Mouse (Mus musculus): ENCODE results near the gene Rhox3a2. TPM values are rescaled to one million over a fixed set of nuclear protein-coding genes. Genes with fewer than 3 reads are reported as not detected.
"Not testable (repeated sequence)": the region's sequence is repeated elsewhere in the genome, so short reads cannot be mapped to it uniquely, and the experiment has no call there.

Rhox3a2 gene
- not detected in 2 replicates for polyA plus RNA-seq (2012; rRNA removed)

GRCm38 (mm10) chrX:37379728-37380127 is at the start of gene Rhox3a2:
Rhox3a2 (plus strand) TSS chrX:37380028.
- H3K36me3 ChIP-seq (ENCODE audit: control insufficient read depth, insufficient read depth, low read length); H3K27me3 ChIP-seq (ENCODE audit: control insufficient read depth, insufficient read depth, low read length); H3K4me3 ChIP-seq (ENCODE audit: low read depth, low read length); H3K4me1 ChIP-seq (ENCODE audit: control insufficient read depth, insufficient read depth, insufficient read length, low read length); H3K27ac ChIP-seq (ENCODE audit: insufficient read depth, low read depth, low read length): not testable (repeated sequence)
- WGBS, result no CpG with 5 or more reads among the region's 1 CpGs

GRCm38 (mm10) chrX:37390548-37390947 is 10.7 kb downstream of the Rhox3a2 start, which contains the start of gene Rhox4a2:
Rhox4a2 (plus strand) TSS chrX:37390848.
- not testable (repeated sequence) for H3K4me1 ChIP-seq (ENCODE audit: control insufficient read depth, insufficient read depth, insufficient read length, low read length); H3K27me3 ChIP-seq (ENCODE audit: control insufficient read depth, insufficient read depth, low read length); H3K27ac ChIP-seq (ENCODE audit: insufficient read depth, low read depth, low read length); H3K4me3 ChIP-seq (ENCODE audit: low read depth, low read length); H3K36me3 ChIP-seq (ENCODE audit: control insufficient read depth, insufficient read depth, low read length)
- 95% methylated on average over 9 of the region's 16 CpGs for WGBS

DNA sequence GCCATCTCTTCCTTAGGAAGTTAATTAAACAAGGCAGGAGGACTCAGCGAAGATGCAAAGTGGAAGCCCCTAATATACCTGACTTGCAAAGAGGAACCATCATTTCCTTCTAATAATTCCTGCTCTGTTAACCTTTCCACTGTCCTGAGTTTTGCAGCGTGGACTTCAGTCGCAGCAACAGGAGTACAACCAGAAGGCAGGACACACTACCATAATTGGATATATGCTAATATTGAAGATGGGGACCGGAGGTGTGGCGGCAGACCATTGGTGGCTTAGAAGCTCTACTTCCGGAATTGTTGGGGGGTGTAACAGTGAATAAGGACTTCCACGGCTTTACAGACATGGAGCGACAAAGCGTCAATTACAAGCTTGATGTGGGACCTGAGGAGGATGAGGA is 31.9 kb downstream of the Rhox3a2 start, which contains the start of gene Rhox2b:
Gene Rhox2b (plus strand): TSS at position 301 of the 400 bp plus-strand sequence.
- H3K27ac ChIP-seq (ENCODE audit: insufficient read depth, low read depth, low read length); H3K36me3 ChIP-seq (ENCODE audit: control insufficient read depth, insufficient read depth, low read length); H3K4me1 ChIP-seq (ENCODE audit: control insufficient read depth, insufficient read depth, insufficient read length, low read length); H3K27me3 ChIP-seq (ENCODE audit: control insufficient read depth, insufficient read depth, low read length); H3K4me3 ChIP-seq (ENCODE audit: low read depth, low read length): not testable (repeated sequence)
- WGBS, result no CpG with 5 or more reads among the region's 9 CpGs

DNA sequence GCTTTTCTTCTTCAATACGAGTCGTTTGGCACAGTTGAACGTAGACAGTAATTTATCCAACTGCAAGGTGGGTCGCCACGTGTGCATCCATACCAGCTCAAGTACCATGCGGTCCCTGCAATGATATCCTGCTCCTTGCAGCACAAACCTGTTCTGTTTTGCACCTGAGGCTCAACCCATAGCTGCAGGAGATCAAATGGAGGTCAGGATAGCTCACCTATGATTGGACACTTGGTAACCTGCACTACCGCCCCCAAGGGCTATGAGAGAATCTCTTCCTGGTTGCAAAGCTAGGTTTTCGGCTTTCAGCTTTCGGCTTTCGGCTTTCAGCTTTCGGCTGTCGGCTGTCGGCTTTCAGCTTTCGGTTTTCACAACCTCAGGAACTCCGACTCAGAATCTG is 52.4 kb downstream of the Rhox3a2 start, which contains the start of gene Rhox4b:
Gene Rhox4b (plus strand): TSS at position 301 of the 400 bp plus-strand sequence.
- not testable (repeated sequence) for H3K27me3 ChIP-seq (ENCODE audit: control insufficient read depth, insufficient read depth, low read length)
- 81% methylated on average over 15 of the region's 15 CpGs for WGBS

More for the DNA sequence above, 52.4 kb downstream of the Rhox3a2 start, which contains the start of gene Rhox4b:
- H3K4me3 ChIP-seq (ENCODE audit: low read depth, low read length); H3K36me3 ChIP-seq (ENCODE audit: control insufficient read depth, insufficient read depth, low read length); H3K4me1 ChIP-seq (ENCODE audit: control insufficient read depth, insufficient read depth, insufficient read length, low read length); H3K27ac ChIP-seq (ENCODE audit: insufficient read depth, low read depth, low read length): not testable (repeated sequence)

Other genes with a start within 250 kb of the Rhox3a2 start
- not detected in 2 replicates for gene Akap14, start 211.2 kb upstream of the Rhox3a2 start, polyA plus RNA-seq (2012; rRNA removed)
- 194 and 230 TPM in 2 replicates for gene Ndufa1, start 188.9 kb upstream of the Rhox3a2 start, polyA plus RNA-seq (2012; rRNA removed)
- gene Rnf113a1, start 188.8 kb upstream of the Rhox3a2 start, polyA plus RNA-seq (2012; rRNA removed), result 0.99 and 1.6 TPM in 2 replicates
- gene Gm9, start 169.0 kb upstream of the Rhox3a2 start, polyA plus RNA-seq (2012; rRNA removed), result not detected in 2 replicates
- not detected in 2 replicates for gene Rhox1, start 157.8 kb upstream of the Rhox3a2 start, polyA plus RNA-seq (2012; rRNA removed)
- gene Rhox2a, start 135.1 kb upstream of the Rhox3a2 start, polyA plus RNA-seq (2012; rRNA removed), result not detected in 2 replicates
- not detected in 2 replicates for gene Rhox3a, start 130.1 kb upstream of the Rhox3a2 start, polyA plus RNA-seq (2012; rRNA removed)
- gene Rhox4a, start 114.7 kb upstream of the Rhox3a2 start, polyA plus RNA-seq (2012; rRNA removed), result not detected in 2 replicates
- not detected in 2 replicates for gene Rhox4a2, start 10.8 kb downstream of the Rhox3a2 start, polyA plus RNA-seq (2012; rRNA removed)
- not detected in 2 replicates for gene Rhox2b, start 32.0 kb downstream of the Rhox3a2 start, polyA plus RNA-seq (2012; rRNA removed)
- gene Rhox4b, start 52.5 kb downstream of the Rhox3a2 start, polyA plus RNA-seq (2012; rRNA removed), result not detected in 2 replicates
- not detected in 2 replicates for gene Rhox2c, start 73.7 kb downstream of the Rhox3a2 start, polyA plus RNA-seq (2012; rRNA removed)
- gene Rhox3c, start 78.6 kb downstream of the Rhox3a2 start, polyA plus RNA-seq (2012; rRNA removed), result not detected in 2 replicates
- gene Rhox4c, start 100.3 kb downstream of the Rhox3a2 start, polyA plus RNA-seq (2012; rRNA removed), result not detected in 2 replicates
- gene Rhox2d, start 113.4 kb downstream of the Rhox3a2 start, polyA plus RNA-seq (2012; rRNA removed), result not detected in 2 replicates
- gene Rhox4d, start 134.3 kb downstream of the Rhox3a2 start, polyA plus RNA-seq (2012; rRNA removed), result not detected in 2 replicates
- not detected in 2 replicates for gene Rhox2e, start 150.4 kb downstream of the Rhox3a2 start, polyA plus RNA-seq (2012; rRNA removed)
- gene Rhox3e, start 162.0 kb downstream of the Rhox3a2 start, polyA plus RNA-seq (2012; rRNA removed), result not detected in 2 replicates
- not detected in 2 replicates for gene Rhox4e, start 177.4 kb downstream of the Rhox3a2 start, polyA plus RNA-seq (2012; rRNA removed)
- not detected in 2 replicates for gene Rhox2f, start 191.4 kb downstream of the Rhox3a2 start, polyA plus RNA-seq (2012; rRNA removed)
- not detected in 2 replicates for gene Rhox3f, start 201.0 kb downstream of the Rhox3a2 start, polyA plus RNA-seq (2012; rRNA removed)
- gene Rhox4f, start 227.7 kb downstream of the Rhox3a2 start, polyA plus RNA-seq (2012; rRNA removed), result not detected in 2 replicates
- not detected in 2 replicates for gene Rhox3g, start 248.6 kb downstream of the Rhox3a2 start, polyA plus RNA-seq (2012; rRNA removed)

Measured in small intestine, adult 2 months (tissue).